Mouse (Mus musculus) spleen, adult 2 months (tissue): Measurements from ENCODE around the gene Gm10197.

Experiments used
- CTCF ChIP-seq: fragments of 200-500 bp; IDR thresholded peaks from 2 replicates; pipeline ENCODE4 v1.5.1; 2011; ENCODE audit warnings: mild to moderate bottlenecking, inconsistent platforms; ENCODE audit not compliant: insufficient read depth, insufficient read length, insufficient replicate concordance; ENCODE audit errors: extremely low read depth
- POLR2A ChIP-seq: fragments of 200-500 bp; IDR thresholded peaks from 2 replicates; pipeline ENCODE4 v1.6.1; 2011; ENCODE audit warnings: low read depth, low read length, inconsistent platforms

DNA sequence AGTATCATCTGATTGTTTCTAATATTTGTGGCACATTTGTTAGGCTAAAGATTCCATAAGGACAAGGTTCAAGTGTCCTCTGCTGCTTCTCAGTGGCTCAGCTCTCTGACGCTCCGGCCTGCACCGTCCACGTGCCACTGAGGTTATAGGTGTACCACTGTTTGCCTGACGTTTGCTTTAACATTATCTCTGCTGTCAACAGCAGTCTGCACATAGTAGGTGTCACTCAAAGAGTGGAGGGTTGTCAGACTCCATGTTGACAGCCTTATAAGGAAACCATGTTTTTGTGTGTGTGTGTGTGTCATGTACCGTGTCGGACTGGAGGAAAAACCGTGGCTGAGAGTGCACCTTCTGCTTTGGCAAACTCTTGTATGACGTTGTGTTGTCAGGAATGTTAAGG is 36.3 kb downstream of the Gm10197 start:
- no peak for TF ChIP-seq POLR2A
- no peak for TF ChIP-seq CTCF
